Mouse (Mus musculus) forebrain, postnatal 0 days (tissue): ENCODE results near the gene Pak6. TPM values are rescaled to one million over a fixed set of nuclear protein-coding genes. Genes with fewer than 3 reads are reported as not detected.

ENCODE experiments used
- ATAC-seq: fragments of 200-750 bp; cut with Nextera tagmentation; 2 replicates; pipeline ENCODE4 v1.8.0; 2017; ENCODE audit warnings: mild to moderate bottlenecking, moderate library complexity
- DNase-seq: peaks from one replicate; pipeline ENCODE4 v3.0.0-alpha.2; 2015
- H3K27ac ChIP-seq: fragments of 300-500 bp; sonication (generic); 2 replicates; pipeline ENCODE4 v1.5.1; 2014; ENCODE audit warnings: low read depth, mild to moderate bottlenecking, antibody characterized with exemption, low read length, moderate library complexity, mixed read lengths
- H3K27me3 ChIP-seq: fragments of 300-500 bp; sonication (generic); 2 replicates; pipeline ENCODE4 v1.6.1; 2014; ENCODE audit warnings: mild to moderate bottlenecking, low read length, mixed read lengths; ENCODE audit not compliant: insufficient read depth
- H3K36me3 ChIP-seq: fragments of 300-500 bp; sonication (generic); 2 replicates; pipeline ENCODE4 v1.6.1; 2014; ENCODE audit warnings: mild to moderate bottlenecking, moderate library complexity; ENCODE audit not compliant: insufficient read depth
- H3K4me1 ChIP-seq: fragments of 300-500 bp; sonication (generic); 2 replicates; pipeline ENCODE4 v1.6.1; 2014; ENCODE audit warnings: antibody characterized with exemption; ENCODE audit not compliant: insufficient read depth
- H3K4me2 ChIP-seq: fragments of 300-500 bp; sonication (generic); 2 replicates; pipeline ENCODE4 v1.6.1; 2014; ENCODE audit warnings: low read depth, mild to moderate bottlenecking, moderate library complexity
- H3K4me3 ChIP-seq: fragments of 300-500 bp; sonication (generic); 2 replicates; pipeline ENCODE4 v1.5.1; 2014; ENCODE audit warnings: low read depth, low read length, mixed read lengths
- H3K9ac ChIP-seq: fragments of 300-500 bp; sonication (generic); 2 replicates; pipeline ENCODE4 v1.6.1; 2014; ENCODE audit warnings: mild to moderate bottlenecking
- H3K9me3 ChIP-seq: fragments of 300-500 bp; sonication (generic); 2 replicates; pipeline ENCODE4 v1.6.1; 2016; ENCODE audit warnings: low read length
- CTCF ChIP-seq: sonication (generic); IDR thresholded peaks from 2 replicates; pipeline ENCODE4 v1.5.1; 2016; ENCODE audit warnings: antibody characterized with exemption, control low read depth, low read depth
- WGBS: fragments of 180-500 bp; shearing (Covaris S2); extraction: QIAGEN DNeasy Blood & Tissue Kit; methylation state at CpG from one replicate; pipeline ENCODE4 v1.1.7; 2014; 5-methylcytosine and 5-hydroxymethylcytosine counted together
- polyA plus RNA-seq: library from polyadenylated mRNA; unstranded; fragments of >200 nt; fragmentation: Nextera tagmentation; extraction: Ambion mirVana; gene quantifications from 2 replicates; pipeline ENCODE4 v1.2.1, GENCODE M21; 2015
- total RNA-seq: library from RNA; depleted of rRNA; stranded (reverse); fragments of >200 nt; gene quantifications from 2 replicates; pipeline ENCODE4 v1.2.3, GENCODE M21; 2014

Gene Pak6
- total and polyA plus RNA-seq, 2 experiments from 2014 or later, result 61.9 to 84.4 TPM

- Histone ChIP-seq H3K4me3 (no peak overlapping the region), H3K9me3 (no peaks in the 10 kb centered on the region), H3K9ac (no peak overlapping the region), H3K36me3 (no peaks in the 10 kb centered on the region), H3K4me1 (peaks cover 9% of the 10 kb centered on the region; the same call in 1 of the 2 replicates), H3K4me2 (no peak overlapping the region), H3K27me3 (no peaks in the 10 kb centered on the region), H3K27ac (no peak overlapping the region)
- TF ChIP-seq CTCF, result no peak
- ATAC-seq (no peak), DNase-seq (no peak)
- WGBS, result 23% methylated on average over 3 of the region's 3 CpGs
These were observed 6.3 kb upstream of the Pak6 start for GRCm38 (mm10) chr2:118656688-118657281.

- DNase-seq, result no peak
- TF ChIP-seq CTCF, result no peak
- ATAC-seq, result no peak
- Histone ChIP-seq H3K4me1 (peaks cover 14% of the 10 kb centered on the region), H3K9ac (no peak overlapping the region), H3K9me3 (no peaks in the 10 kb centered on the region), H3K4me3 (no peak overlapping the region), H3K4me2 (no peak overlapping the region), H3K27ac (no peak overlapping the region), H3K36me3 (no peaks in the 10 kb centered on the region), H3K27me3 (no peaks in the 10 kb centered on the region)
- WGBS, result 55% methylated on average over 4 of the region's 4 CpGs
These were observed 4.6 kb upstream of the Pak6 start for GRCm38 (mm10) chr2:118658457-118658856.

- H3K27ac ChIP-seq, result no peak overlapping the region
- no peak overlapping the region for H3K9ac ChIP-seq
- 69% methylated on average over 1 of the region's 1 CpGs for whole genome bisulfite sequencing
- no peak for TF ChIP-seq CTCF
- H3K36me3 ChIP-seq, result no peaks in the 10 kb centered on the region
- H3K4me2 ChIP-seq, result no peak overlapping the region
- ATAC-seq, result no peak
- peak; percentile 48 for DNase-seq
- no peaks in the 10 kb centered on the region for H3K27me3 ChIP-seq
- H3K9me3 ChIP-seq, result no peaks in the 10 kb centered on the region
- H3K4me1 ChIP-seq, result peaks cover 15% of the 10 kb centered on the region
- no peak overlapping the region for H3K4me3 ChIP-seq
These were observed 4.0 kb upstream of the Pak6 start for GRCm38 (mm10) chr2:118659077-118659476.

- no peak for TF ChIP-seq CTCF
- Histone ChIP-seq H3K4me1 (peaks cover 18% of the 10 kb centered on the region), H3K9me3 (no peaks in the 10 kb centered on the region), H3K27me3 (no peaks in the 10 kb centered on the region), H3K9ac (no peak overlapping the region; the same call in 1 of the 2 replicates), H3K27ac (no peak overlapping the region), H3K4me2 (peak overlapping the region; percentile 61), H3K36me3 (no peaks in the 10 kb centered on the region), H3K4me3 (peak overlapping the region; percentile 38; the same call in 1 of the 2 replicates)
- DNase-seq (no peak), ATAC-seq (no peak)
- 87% methylated on average over 12 of the region's 12 CpGs for WGBS
These were observed 3.6 kb upstream of the Pak6 start for GRCm38 (mm10) chr2:118659493-118659892.

- Histone ChIP-seq H3K27me3 (no peaks in the 10 kb centered on the region), H3K27ac (peak overlapping the region; percentile 45; the same call in 1 of the 2 replicates), H3K4me3 (peak overlapping the region; percentile 38), H3K9ac (peak overlapping the region; percentile 48), H3K9me3 (no peaks in the 10 kb centered on the region), H3K36me3 (no peaks in the 10 kb centered on the region), H3K4me2 (peak overlapping the region; percentile 61), H3K4me1 (peaks cover 20% of the 10 kb centered on the region)
- 2% methylated on average over 4 of the region's 4 CpGs for WGBS
- ATAC-seq, result peak; percentile 59
- DNase-seq, result peak; percentile 75
- TF ChIP-seq CTCF, result no peak
These were observed 3.1 kb upstream of the Pak6 start for GRCm38 (mm10) chr2:118659998-118660452.

- Histone ChIP-seq H3K4me2 (no peak overlapping the region), H3K9me3 (no peaks in the 10 kb centered on the region), H3K27ac (no peak overlapping the region), H3K4me3 (no peak overlapping the region), H3K4me1 (peaks cover 26% of the 10 kb centered on the region), H3K9ac (no peak overlapping the region), H3K36me3 (no peaks in the 10 kb centered on the region), H3K27me3 (no peaks in the 10 kb centered on the region)
- 80% methylated on average over 9 of the region's 9 CpGs for WGBS
- TF ChIP-seq CTCF, result no peak
- ATAC-seq, result no peak
- DNase-seq, result no peak
These were observed 1.2 kb upstream of the Pak6 start for GRCm38 (mm10) chr2:118661891-118662290.
